Mouse (Mus musculus): ENCODE data around the gene Nr3c2. TPM values are rescaled to one million over a fixed set of nuclear protein-coding genes. Genes with fewer than 3 reads are reported as not detected.

Gene Nr3c2
- polyA plus RNA-seq, 1 experiment from 2014 or later, result 1.6 TPM

DNA sequence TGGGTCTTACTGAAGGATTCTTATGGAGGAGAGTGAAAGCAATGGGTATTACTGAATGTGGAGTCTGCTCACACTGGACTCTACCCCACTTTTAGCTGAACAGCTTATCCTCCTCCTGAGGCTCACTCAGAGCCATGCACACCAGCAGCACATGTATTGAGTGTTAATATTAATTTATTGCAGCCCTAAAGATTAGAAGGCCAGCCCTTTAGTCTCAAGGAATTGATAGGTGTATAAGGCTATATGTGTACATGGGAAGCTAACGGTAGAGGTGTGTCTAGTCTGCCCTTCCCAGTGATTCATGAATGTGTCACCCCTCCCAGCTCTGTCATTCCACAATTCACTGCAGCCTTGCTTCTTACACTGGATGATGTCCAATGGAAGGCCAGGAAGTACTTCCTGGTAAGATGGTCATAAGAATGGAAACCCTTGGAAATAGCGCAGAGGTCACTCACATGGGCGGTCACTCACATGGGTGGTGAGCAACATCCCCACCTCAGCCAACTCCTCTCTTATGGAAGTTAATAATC lies 156.3 kb downstream of the Nr3c2 start:
- H3K4me3 ChIP-seq (replicated peaks; ENCODE audit: low read depth, low read length), result no peak overlapping the region
- no peak overlapping the region for H3K4me2 ChIP-seq (ENCODE audit: low read length)
- H3K9ac ChIP-seq (replicated peaks; ENCODE audit: low read length), result no peak overlapping the region
- no peaks in the 10 kb centered on the region for H3K36me3 ChIP-seq (ENCODE audit: control insufficient read depth, insufficient read depth, low read length)
- ATAC-seq (ENCODE audit: low FRiP score, low TSS enrichment), result no peak
- over 99% methylated on average over 3 of the region's 3 CpGs for WGBS
- no peaks in the 10 kb centered on the region for H3K4me1 ChIP-seq (ENCODE audit: control insufficient read depth, insufficient read depth, low read length)
- no peak for DNase-seq
- H3K27me3 ChIP-seq (ENCODE audit: control insufficient read depth, insufficient read depth, low read length), result no peaks in the 10 kb centered on the region
- H3K9me3 ChIP-seq (ENCODE audit: control insufficient read depth, low read length), result no peaks in the 10 kb centered on the region
- no peak overlapping the region for H3K27ac ChIP-seq (replicated peaks; ENCODE audit: low read depth, low read length)

DNA sequence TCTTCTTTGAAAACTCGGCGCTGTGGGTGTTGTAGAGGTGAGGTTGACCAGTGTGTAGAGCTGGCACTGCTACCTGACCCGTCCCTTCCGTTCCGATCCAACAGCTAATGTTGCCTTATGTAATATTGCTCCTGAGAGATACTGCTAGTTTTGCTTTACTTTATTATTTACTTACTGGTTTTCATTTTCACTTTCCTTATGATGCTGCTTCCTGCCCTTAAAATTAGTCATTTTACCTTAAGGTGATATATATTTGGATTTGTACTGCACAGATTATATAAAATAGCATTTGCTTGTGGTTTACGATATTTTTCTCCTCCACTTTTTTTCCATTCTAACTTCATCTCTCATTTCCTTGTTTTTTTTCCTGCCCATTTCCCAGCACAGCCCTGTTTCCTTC lies 157.6 kb downstream of the Nr3c2 start:
- Histone ChIP-seq H3K27ac (replicated peaks; ENCODE audit: low read depth, low read length) (no peak overlapping the region), H3K9me3 (ENCODE audit: control insufficient read depth, low read length) (no peaks in the 10 kb centered on the region), H3K36me3 (ENCODE audit: control insufficient read depth, insufficient read depth, low read length) (no peaks in the 10 kb centered on the region), H3K9ac (replicated peaks; ENCODE audit: low read length) (no peak overlapping the region), H3K4me2 (ENCODE audit: low read length) (no peak overlapping the region), H3K27me3 (ENCODE audit: control insufficient read depth, insufficient read depth, low read length) (no peaks in the 10 kb centered on the region), H3K4me1 (ENCODE audit: control insufficient read depth, insufficient read depth, low read length) (no peaks in the 10 kb centered on the region), H3K4me3 (replicated peaks; ENCODE audit: low read depth, low read length) (no peak overlapping the region)
- 96% methylated on average over 6 of the region's 6 CpGs for WGBS
- ATAC-seq (ENCODE audit: low FRiP score, low TSS enrichment) (no peak), DNase-seq (no peak)

DNA sequence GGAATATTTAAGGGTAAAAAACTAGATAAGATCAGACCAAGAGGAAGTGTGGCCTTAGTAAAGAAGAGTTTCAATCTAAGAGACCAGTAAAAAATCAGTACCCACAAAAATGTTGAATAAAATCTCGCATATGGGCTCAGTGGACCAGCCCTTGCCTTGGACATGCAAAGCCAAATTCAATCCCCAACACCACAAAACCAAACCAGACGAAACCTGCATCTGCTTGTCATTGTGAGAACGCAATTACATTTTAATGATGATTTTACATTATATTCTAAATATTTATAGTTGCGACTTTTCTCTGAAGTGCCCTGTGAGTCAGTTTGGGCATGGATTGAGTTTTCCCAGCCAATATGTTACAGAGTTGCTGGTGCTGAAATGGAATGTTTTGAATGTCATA lies 183.4 kb downstream of the Nr3c2 start:
- H3K4me2 ChIP-seq (ENCODE audit: low read length), result no peak overlapping the region
- H3K36me3 ChIP-seq (ENCODE audit: control insufficient read depth, insufficient read depth, low read length), result no peaks in the 10 kb centered on the region
- ATAC-seq (ENCODE audit: low FRiP score, low TSS enrichment), result no peak
- H3K4me1 ChIP-seq (ENCODE audit: control insufficient read depth, insufficient read depth, low read length), result no peaks in the 10 kb centered on the region
- no peaks in the 10 kb centered on the region for H3K27me3 ChIP-seq (ENCODE audit: control insufficient read depth, insufficient read depth, low read length)
- WGBS, result 90% methylated on average over 4 of the region's 4 CpGs
- H3K4me3 ChIP-seq (replicated peaks; ENCODE audit: low read depth, low read length), result no peak overlapping the region
- H3K9ac ChIP-seq (replicated peaks; ENCODE audit: low read length), result no peak overlapping the region
- H3K27ac ChIP-seq (replicated peaks; ENCODE audit: low read depth, low read length), result no peak overlapping the region
- DNase-seq, result no peak
- H3K9me3 ChIP-seq (ENCODE audit: control insufficient read depth, low read length), result no peaks in the 10 kb centered on the region

- ATAC-seq (ENCODE audit: low FRiP score, low TSS enrichment), result no peak
- 87% methylated on average over 8 of the region's 8 CpGs for WGBS
- H3K9ac ChIP-seq (replicated peaks; ENCODE audit: low read length), result no peak overlapping the region
Observed at GRCm38 (mm10) chr8:77086036-77086435, 186.8 kb downstream of the Nr3c2 start.

DNA sequence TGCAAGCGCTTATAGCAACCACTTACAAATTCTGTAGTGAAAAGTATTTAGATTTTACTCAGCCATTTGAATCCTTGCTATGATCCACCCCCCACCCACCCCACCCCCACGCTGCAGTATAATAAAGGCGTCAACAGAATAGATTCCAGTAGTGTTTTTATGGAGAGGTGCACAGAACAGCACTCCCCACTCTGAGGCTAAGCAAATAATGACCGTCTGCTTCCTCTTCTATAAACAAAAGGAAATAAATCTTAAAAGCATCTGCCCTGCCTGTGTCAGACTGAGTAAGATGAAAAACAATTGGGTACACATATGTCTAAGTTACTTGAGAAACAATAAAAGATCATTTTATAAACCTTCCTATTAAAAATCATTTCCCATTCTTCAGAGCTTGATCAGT lies 197.5 kb downstream of the Nr3c2 start:
- H3K27me3 ChIP-seq (ENCODE audit: control insufficient read depth, insufficient read depth, low read length), result no peaks in the 10 kb centered on the region
- DNase-seq, result no peak
- no peak overlapping the region for H3K4me2 ChIP-seq (ENCODE audit: low read length)
- H3K27ac ChIP-seq (replicated peaks; ENCODE audit: low read depth, low read length), result no peak overlapping the region
- no peak overlapping the region for H3K9ac ChIP-seq (replicated peaks; ENCODE audit: low read length)
- no peak for ATAC-seq (ENCODE audit: low FRiP score, low TSS enrichment)
- 60% methylated on average over 4 of the region's 4 CpGs for WGBS
- H3K36me3 ChIP-seq (ENCODE audit: control insufficient read depth, insufficient read depth, low read length), result no peaks in the 10 kb centered on the region
- H3K4me1 ChIP-seq (ENCODE audit: control insufficient read depth, insufficient read depth, low read length), result no peaks in the 10 kb centered on the region
- H3K9me3 ChIP-seq (ENCODE audit: control insufficient read depth, low read length), result no peaks in the 10 kb centered on the region
- no peak overlapping the region for H3K4me3 ChIP-seq (replicated peaks; ENCODE audit: low read depth, low read length)

More at GRCm38 (mm10) chr8:77086036-77086435, 186.8 kb downstream of the Nr3c2 start:
- H3K4me2 ChIP-seq (ENCODE audit: low read length), result no peak overlapping the region
- H3K36me3 ChIP-seq (ENCODE audit: control insufficient read depth, insufficient read depth, low read length), result no peaks in the 10 kb centered on the region
- no peaks in the 10 kb centered on the region for H3K4me1 ChIP-seq (ENCODE audit: control insufficient read depth, insufficient read depth, low read length)
- H3K27me3 ChIP-seq (ENCODE audit: control insufficient read depth, insufficient read depth, low read length), result no peaks in the 10 kb centered on the region
- DNase-seq, result no peak
- H3K4me3 ChIP-seq (replicated peaks; ENCODE audit: low read depth, low read length), result no peak overlapping the region
- H3K27ac ChIP-seq (replicated peaks; ENCODE audit: low read depth, low read length), result no peak overlapping the region
- no peaks in the 10 kb centered on the region for H3K9me3 ChIP-seq (ENCODE audit: control insufficient read depth, low read length)

DNA sequence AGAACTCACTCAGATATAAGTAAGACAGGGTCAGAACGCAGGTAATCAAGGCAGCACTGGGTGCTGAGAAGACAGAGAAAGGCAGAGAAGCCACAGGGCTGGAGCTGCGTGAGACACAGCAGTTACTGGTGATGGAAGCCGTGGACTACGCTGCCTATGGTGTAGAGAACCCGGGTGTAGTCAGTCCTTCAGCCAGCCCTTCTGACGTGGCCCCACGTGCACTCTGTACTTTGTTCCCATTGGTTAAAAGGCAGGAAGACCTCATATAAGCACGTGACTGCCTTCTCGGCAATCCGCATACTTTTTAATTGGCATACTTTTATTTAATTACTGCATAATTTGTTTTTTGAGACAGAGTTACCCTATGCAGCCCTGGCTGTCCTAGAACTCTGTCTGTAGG lies 198.9 kb downstream of the Nr3c2 start:
- H3K36me3 ChIP-seq (ENCODE audit: control insufficient read depth, insufficient read depth, low read length), result no peaks in the 10 kb centered on the region
- no peaks in the 10 kb centered on the region for H3K27me3 ChIP-seq (ENCODE audit: control insufficient read depth, insufficient read depth, low read length)
- no peak overlapping the region for H3K27ac ChIP-seq (replicated peaks; ENCODE audit: low read depth, low read length)
- no peak overlapping the region for H3K4me2 ChIP-seq (ENCODE audit: low read length)
- WGBS, result 90% methylated on average over 10 of the region's 10 CpGs
- no peak for ATAC-seq (ENCODE audit: low FRiP score, low TSS enrichment)
- no peaks in the 10 kb centered on the region for H3K9me3 ChIP-seq (ENCODE audit: control insufficient read depth, low read length)
- H3K9ac ChIP-seq (replicated peaks; ENCODE audit: low read length), result no peak overlapping the region
- DNase-seq, result no peak
- no peak overlapping the region for H3K4me3 ChIP-seq (replicated peaks; ENCODE audit: low read depth, low read length)
- no peaks in the 10 kb centered on the region for H3K4me1 ChIP-seq (ENCODE audit: control insufficient read depth, insufficient read depth, low read length)

DNA sequence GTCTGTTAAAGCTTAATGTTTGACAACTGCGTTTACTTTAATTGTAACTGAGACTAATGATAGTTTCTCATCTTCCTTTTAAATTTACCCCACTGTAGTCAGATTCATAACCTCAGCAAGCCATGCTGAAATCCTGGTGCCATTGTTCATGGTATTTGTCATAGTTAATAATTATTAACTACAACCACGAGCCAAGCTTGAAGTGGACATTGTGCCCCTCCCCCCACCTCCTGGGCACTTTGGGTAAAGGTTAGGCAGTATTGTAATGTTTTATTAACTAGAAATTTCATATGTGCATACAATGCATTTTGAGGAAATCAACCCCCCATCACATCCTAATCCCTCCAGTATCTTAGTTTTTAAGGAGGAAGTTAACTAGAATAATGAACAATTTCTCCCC lies 201.1 kb downstream of the Nr3c2 start:
- H3K36me3 ChIP-seq (ENCODE audit: control insufficient read depth, insufficient read depth, low read length), result no peaks in the 10 kb centered on the region
- H3K27ac ChIP-seq (replicated peaks; ENCODE audit: low read depth, low read length), result no peak overlapping the region
- H3K27me3 ChIP-seq (ENCODE audit: control insufficient read depth, insufficient read depth, low read length), result no peaks in the 10 kb centered on the region
- H3K9ac ChIP-seq (replicated peaks; ENCODE audit: low read length), result no peak overlapping the region
- H3K4me3 ChIP-seq (replicated peaks; ENCODE audit: low read depth, low read length), result no peak overlapping the region
- 91% methylated on average over 2 of the region's 2 CpGs for WGBS
- H3K9me3 ChIP-seq (ENCODE audit: control insufficient read depth, low read length), result no peaks in the 10 kb centered on the region
- H3K4me1 ChIP-seq (ENCODE audit: control insufficient read depth, insufficient read depth, low read length), result no peaks in the 10 kb centered on the region
- DNase-seq, result no peak
- no peak overlapping the region for H3K4me2 ChIP-seq (ENCODE audit: low read length)
- no peak for ATAC-seq (ENCODE audit: low FRiP score, low TSS enrichment)

DNA sequence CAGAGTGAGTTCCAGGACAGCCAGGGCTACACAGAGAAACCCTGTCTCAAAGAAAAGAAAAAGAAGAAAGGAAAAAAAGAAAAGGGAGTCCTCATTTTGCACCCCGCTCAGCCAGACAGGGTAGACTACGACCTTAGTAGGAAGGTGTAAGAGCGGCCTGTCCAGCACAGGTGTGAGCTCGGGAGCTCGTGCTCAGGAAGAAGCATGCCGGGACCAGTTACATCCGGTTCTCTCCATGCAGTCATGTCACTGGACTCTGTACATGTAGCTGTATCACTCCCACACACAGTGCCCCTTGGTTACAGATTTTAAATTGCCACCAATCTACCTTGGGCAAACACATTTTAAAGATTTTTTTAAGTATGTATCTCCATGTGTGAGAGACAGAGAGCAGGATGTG lies 203.6 kb downstream of the Nr3c2 start:
- H3K27me3 ChIP-seq (ENCODE audit: control insufficient read depth, insufficient read depth, low read length), result no peaks in the 10 kb centered on the region
- H3K27ac ChIP-seq (replicated peaks; ENCODE audit: low read depth, low read length), result no peak overlapping the region
- H3K9me3 ChIP-seq (ENCODE audit: control insufficient read depth, low read length), result no peaks in the 10 kb centered on the region
- no peak overlapping the region for H3K4me3 ChIP-seq (replicated peaks; ENCODE audit: low read depth, low read length)
- ATAC-seq (ENCODE audit: low FRiP score, low TSS enrichment), result no peak
- no peak for DNase-seq
- H3K9ac ChIP-seq (replicated peaks; ENCODE audit: low read length), result no peak overlapping the region
- 96% methylated on average over 7 of the region's 7 CpGs for WGBS
- H3K36me3 ChIP-seq (ENCODE audit: control insufficient read depth, insufficient read depth, low read length), result no peaks in the 10 kb centered on the region
- no peaks in the 10 kb centered on the region for H3K4me1 ChIP-seq (ENCODE audit: control insufficient read depth, insufficient read depth, low read length)
- H3K4me2 ChIP-seq (ENCODE audit: low read length), result no peak overlapping the region

DNA sequence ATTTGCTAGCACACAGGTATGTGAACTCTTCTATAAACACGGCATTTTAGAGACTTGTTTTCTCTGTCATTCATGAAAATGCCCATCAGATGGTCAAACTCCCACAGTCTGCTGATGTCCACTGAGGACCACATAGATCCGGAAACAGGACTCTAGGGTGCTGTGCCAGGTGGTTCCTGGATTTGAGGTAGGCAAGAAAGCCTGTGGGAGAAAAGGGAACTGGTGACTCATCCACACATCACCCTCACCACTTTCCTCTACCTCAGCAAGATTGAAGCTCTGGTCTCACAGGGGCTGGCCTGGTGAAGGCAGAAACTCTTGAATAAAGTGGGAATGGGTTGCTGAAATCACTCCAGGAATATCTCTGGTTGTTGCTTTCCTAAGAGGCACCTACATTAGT lies 213.5 kb downstream of the Nr3c2 start:
- no peak for DNase-seq
- H3K9ac ChIP-seq (replicated peaks; ENCODE audit: low read length), result no peak overlapping the region
- WGBS, result 96% methylated on average over 2 of the region's 2 CpGs
- H3K4me2 ChIP-seq (ENCODE audit: low read length), result no peak overlapping the region
- no peaks in the 10 kb centered on the region for H3K27me3 ChIP-seq (ENCODE audit: control insufficient read depth, insufficient read depth, low read length)
- H3K27ac ChIP-seq (replicated peaks; ENCODE audit: low read depth, low read length), result no peak overlapping the region
- no peak for ATAC-seq (ENCODE audit: low FRiP score, low TSS enrichment)
- H3K36me3 ChIP-seq (ENCODE audit: control insufficient read depth, insufficient read depth, low read length), result no peaks in the 10 kb centered on the region
- H3K4me1 ChIP-seq (ENCODE audit: control insufficient read depth, insufficient read depth, low read length), result no peaks in the 10 kb centered on the region
- H3K4me3 ChIP-seq (replicated peaks; ENCODE audit: low read depth, low read length), result no peak overlapping the region
- no peaks in the 10 kb centered on the region for H3K9me3 ChIP-seq (ENCODE audit: control insufficient read depth, low read length)

Measured in midbrain, embryonic 14.5 days (tissue).